Mouse (Mus musculus) right cerebral cortex, adult 18-20 months (tissue): Measurements from ENCODE around the gene Cxcr6.
"Not testable (repeated sequence)": the region's sequence is repeated elsewhere in the genome, so short reads cannot be mapped to it uniquely, and the experiment has no call there.

ENCODE experiments used
- DNase-seq: peaks from one replicate; pipeline ENCODE4 v3.0.0; 2022; ENCODE audit warnings: mixed read lengths

The Cxcr6 gene

GRCm38 (mm10) chr9:123806267-123806666, at the start of gene Cxcr6:
Cxcr6 (plus strand) TSS chr9:123806475.
- DNase-seq, result no peak

GRCm38 (mm10) chr9:123756752-123757151, 49.5 kb upstream of the Cxcr6 start:
- DNase-seq, result no peak

- DNase-seq, result no peak
Observed at GRCm38 (mm10) chr9:123757326-123757725, 48.9 kb upstream of the Cxcr6 start.

DNA sequence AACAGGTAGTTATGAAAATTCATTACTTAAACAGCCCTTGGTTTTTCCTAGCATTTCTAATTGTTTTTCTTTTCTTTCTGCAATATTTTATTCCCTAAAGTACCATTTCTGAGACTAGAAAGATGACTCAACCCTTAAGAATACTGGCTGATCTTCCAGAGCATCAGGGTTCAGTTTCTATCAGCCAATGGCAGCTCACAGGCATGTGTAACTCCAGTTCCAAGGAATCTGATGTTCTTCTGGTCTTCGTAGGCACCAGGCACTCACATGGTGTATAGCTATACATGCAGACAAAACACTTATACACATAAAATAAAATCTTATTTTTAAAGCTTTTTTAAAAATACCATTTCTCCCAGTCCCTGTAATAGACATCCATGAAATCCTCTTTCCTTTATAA, 48.1 kb upstream of the Cxcr6 start:
- DNase-seq, result no peak

DNA sequence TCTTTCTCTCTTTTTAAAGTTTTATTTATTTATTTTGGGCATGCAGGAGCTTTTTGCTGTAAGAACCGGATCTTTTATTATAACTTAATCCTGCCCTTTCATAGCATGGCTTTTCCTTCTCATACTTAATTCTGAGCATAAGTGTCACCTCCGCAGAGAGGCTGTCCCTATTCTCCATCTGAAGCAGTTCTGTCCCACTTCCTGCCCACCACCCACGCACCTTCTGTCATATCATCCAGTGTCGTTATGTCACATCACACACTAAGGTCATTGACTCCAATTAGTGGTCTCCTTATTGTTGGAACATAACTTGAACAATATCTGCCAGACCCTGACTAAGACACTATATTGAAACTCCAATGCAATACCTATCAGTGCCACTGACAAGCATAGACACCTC, 47.6 kb upstream of the Cxcr6 start:
- no peak for DNase-seq

- DNase-seq, result no peak
Observed at GRCm38 (mm10) chr9:123760806-123761205, 45.5 kb upstream of the Cxcr6 start.

DNA sequence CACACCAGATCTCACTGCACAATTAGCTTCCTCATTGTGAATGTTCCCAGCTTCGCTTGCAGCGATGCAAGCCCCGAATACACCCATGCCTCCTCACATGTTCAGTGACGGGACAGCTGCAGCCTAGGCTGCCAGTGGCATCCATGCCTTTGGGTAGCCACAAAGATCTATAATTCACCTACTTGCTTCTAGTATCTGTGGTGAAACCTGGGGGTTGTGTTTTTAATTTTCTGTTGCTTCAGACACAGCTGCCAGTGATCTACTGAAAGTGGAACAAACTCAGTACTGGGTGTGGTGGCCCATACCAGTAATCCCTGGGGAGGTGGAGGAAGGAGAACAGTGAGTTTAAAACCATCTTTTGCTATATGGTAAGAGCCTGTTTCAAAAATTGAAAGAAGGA, 43.4 kb upstream of the Cxcr6 start:
- DNase-seq, result no peak

GRCm38 (mm10) chr9:123763771-123764170, 42.5 kb upstream of the Cxcr6 start:
- DNase-seq, result no peak

- no peak for DNase-seq
Observed at GRCm38 (mm10) chr9:123766996-123767395, 39.3 kb upstream of the Cxcr6 start.

DNA sequence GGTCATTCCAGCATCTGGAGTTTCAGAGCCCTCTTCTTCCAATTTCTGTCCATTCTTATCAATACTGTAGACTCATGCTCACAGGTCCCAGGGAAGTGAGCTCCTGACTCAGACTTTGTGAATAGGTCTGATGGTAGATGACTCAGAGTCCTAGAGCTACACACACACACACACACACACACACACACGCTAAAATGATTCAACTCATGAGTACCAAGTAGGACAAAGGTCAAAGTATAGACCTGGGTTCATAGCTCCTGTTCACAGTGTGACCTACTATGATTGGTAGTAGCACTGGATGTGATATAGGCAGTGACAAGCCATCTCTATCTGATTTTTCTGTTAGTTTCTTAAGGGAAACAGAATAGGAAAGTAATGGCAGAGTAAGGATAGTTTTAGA, 37.8 kb upstream of the Cxcr6 start:
- DNase-seq, result no peak

GRCm38 (mm10) chr9:123769532-123769931, 36.7 kb upstream of the Cxcr6 start:
- DNase-seq, result no peak

- not testable (repeated sequence) for DNase-seq
Observed at GRCm38 (mm10) chr9:123773299-123773698, 33.0 kb upstream of the Cxcr6 start.

DNA sequence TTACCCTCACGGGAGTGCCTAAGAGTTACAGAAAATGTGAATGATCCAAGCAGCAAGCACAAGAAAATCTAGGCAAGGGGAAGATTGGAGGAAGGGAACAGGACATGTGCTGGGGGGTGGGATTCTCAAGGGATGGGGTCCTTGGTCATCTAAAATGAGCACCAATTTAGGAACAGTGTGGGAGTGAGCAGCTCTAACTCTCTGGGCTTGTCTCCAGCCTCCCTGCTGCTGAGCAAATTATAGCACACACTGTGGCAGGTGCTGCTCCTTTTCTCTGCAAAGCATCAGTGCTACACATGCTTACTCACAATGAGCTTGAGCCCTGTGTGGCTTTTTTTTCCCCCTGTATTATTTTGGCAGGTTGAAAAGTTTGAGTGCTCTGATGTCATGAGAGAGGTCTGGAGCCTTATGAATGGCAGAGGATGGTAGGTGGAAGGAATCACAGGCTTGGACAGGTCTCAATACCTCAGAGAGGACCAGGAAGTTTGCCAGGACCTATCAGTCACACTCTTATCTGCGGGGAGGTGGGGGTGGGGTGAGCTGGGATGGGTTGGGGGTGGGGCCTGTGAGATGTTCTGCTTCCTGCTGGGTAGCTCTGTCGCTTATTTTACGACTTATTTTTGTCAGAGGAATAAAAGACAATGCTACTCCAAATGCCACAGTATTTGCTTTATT, 17.3 kb upstream of the Cxcr6 start:
- DNase-seq, result peak; percentile 4

DNA sequence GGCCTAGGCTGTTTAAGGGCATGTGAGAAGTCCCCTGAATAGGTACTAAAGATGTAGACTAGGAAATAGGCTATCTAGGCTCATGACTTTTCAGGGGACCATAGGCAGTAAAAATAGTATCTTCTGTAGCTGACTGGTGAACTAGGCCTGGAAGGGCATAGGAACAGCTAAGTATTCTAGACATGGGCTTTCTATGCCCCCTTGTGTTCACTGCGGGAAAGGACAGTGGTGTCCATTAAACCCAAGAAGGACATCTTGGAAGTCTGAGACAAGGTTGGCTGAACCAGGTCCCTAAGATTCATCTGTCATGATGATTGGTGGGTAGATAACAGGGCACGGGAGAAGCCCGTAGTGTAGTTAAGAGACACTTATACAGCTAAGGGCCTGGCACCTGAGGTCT, 10.1 kb upstream of the Cxcr6 start:
- DNase-seq, result peak; percentile 32

DNA sequence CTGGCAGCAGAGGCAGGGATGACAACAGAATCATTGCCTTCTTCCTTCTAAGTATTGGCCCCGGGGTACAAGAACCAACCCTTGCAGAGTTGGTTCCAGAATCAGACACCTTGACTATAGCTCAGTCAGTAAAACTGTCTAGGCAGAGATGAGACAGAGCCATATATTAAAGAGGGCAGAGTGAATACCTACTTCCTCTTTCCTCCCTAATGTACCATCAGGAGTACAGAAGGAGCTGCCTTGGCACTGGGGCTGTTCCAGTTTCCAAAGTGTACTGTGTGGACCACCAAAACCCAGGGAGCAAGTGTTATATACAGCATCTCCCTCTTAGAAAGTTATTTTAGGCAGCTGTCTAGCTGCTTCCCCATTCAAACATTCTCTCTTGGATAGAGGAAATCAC, 4.7 kb upstream of the Cxcr6 start:
- no peak for DNase-seq

DNA sequence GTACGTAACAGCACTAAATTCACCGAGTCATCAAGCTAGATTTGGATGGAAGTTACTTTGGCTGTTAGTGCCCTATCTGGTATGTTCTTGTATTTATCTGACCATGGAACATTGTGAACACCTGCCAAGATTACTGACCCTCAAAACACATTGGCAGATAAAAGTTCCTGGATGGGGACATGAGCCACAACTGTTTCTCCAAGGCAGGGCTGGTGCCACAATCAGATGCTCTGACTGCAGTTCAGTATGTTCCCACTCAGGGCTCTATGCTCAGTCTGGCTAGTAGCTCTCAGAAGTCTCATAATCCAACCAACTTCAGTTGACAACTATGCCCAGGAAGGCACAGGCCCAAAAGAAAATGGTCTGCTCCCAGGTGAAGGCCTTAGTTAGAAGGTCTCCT, 3.9 kb upstream of the Cxcr6 start:
- DNase-seq, result no peak

DNA sequence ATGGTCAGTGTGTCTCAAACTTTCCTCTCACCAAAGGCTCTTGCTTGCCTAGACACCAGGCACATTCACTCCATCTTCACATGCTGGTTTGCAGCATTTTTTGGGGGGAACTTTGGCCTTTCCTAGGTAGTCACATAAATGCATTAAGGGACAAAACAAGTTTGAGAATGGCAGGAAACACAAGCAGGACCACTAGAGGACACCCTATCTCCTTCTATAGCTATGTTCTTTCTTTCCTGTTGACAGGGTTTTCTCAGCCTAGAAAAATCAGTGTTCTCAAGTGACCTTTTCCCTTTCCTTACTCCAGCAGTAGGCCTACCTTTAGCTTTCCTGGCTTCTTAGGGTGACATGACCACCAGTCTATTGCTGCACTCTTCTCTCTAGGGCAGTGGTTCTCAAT, 3.4 kb upstream of the Cxcr6 start:
- DNase-seq, result no peak

- no peak for DNase-seq
Observed at GRCm38 (mm10) chr9:123805241-123805640, 1.0 kb upstream of the Cxcr6 start.

- DNase-seq, result no peak
Observed at GRCm38 (mm10) chr9:123808583-123808982, 2.3 kb downstream of the Cxcr6 start.

DNA sequence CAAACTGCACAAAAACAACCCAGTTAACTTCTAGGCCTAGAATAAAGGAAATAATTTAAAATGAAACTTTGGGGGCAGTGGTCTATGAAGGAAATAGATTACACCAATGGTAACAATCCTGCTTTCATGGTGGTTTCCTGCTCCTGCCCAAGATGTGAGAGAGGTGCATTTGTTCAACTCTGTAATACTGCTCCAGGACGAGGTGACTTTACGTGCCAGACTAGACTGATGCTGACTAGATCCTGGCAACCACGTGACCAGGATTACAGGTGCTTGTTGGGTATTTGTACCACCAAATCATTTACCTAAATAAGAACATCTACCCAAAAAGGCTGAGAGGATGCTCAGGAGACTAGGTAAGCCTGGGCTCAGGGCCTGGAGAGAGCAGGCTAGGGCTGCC, 5.6 kb downstream of the Cxcr6 start:
- no peak for DNase-seq

DNA sequence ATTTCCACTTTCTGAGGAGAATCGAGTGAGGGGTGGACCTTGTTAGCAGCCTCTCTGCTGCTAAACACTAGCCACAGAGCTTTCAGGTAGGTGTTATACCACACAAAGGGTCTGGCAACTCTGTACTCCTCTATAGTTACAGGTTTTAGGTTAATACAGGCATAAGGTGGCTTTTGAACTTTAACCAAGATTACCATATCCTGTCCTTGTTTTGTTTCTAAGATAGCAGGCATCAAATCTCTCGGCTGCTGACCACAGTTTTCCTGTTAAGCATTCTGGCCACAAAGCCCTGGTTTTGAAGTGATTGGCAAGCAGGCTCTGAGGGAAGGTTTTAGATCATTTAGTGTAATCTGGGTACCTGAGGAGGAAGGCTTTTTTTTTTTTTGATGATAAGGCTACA, 8.1 kb downstream of the Cxcr6 start:
- DNase-seq, result no peak

DNA sequence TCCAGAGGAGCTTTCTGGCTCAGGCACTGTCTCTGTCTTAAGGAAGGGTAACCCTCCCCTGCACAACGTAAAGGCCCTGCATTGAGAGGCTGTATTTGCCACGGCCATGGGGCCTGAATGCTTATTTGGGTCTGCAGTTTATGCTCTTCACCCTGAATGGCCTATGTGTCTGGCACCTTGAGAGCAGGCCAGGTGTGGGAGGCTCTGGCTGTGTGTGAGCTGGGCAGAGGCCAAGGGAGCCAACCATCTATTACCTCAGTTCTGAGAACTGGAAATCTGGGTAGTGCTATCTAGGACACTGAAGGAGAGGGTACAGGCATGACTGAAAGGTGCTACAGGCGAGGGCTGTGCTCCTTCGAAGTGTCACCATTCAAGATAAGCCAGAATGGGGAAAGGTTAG, 8.5 kb downstream of the Cxcr6 start:
- no peak for DNase-seq

DNA sequence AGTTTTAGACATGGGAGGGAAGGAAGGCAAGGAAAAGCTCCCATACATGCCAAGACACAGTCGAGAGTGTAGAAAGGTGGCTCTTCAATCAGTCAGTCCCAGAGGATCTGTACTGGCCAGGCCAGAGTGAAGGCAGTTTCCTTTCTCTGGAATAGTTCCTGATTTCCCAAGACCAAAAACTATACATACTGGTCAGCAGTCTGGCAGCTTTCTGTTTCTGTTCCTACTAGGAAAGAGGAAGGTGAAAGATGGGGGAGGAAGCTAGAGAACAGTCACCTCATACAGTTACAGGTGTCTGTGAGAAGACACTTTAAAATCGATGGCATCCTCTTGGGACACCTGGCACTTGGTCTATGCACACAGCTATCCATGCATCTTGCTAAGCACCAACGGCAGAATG, 9.2 kb downstream of the Cxcr6 start:
- DNase-seq, result no peak

DNA sequence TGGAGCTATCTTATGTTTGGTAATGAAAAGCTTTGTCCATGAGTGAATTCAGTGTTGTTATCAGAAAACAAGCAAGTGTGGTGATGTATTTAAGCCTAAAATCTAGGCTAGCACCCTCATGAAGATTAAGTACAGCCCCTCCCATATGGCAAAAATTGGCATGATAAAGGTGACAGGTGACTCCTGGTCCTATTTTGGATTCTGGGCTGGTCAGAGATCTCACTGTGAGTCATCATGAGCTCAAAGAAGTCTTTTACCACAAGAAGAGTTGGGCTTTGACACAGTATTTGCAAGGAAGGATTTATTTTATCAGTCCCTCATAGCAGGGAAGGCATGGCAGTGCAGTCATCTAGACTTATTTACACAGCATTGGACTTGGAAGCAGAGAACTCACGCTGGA, 9.7 kb downstream of the Cxcr6 start:
- DNase-seq, result no peak

- no peak for DNase-seq
Observed at GRCm38 (mm10) chr9:123818601-123819000, 12.3 kb downstream of the Cxcr6 start.

- no peak for DNase-seq
Observed at GRCm38 (mm10) chr9:123826631-123827030, 20.4 kb downstream of the Cxcr6 start.
